Mouse (Mus musculus) CH12.LX (cell line): ENCODE data around the gene Tnfsf13.

Source experiments
- CTCF ChIP-seq, 2 experiments: IDR thresholded peaks in 1 of 2; conservative IDR thresholded peaks in 1 of 2; 2 replicates each; pipeline ENCODE4 v1.5.1; 2011 to 2012; ENCODE audit warnings: low read depth in 2 of 2, low read length in 2 of 2, improper control_type of control experiment in 1 of 2, inconsistent platforms in 1 of 2, mild to moderate bottlenecking in 1 of 2, moderate library complexity in 1 of 2
- E2F4 ChIP-seq: IDR thresholded peaks from 2 replicates; pipeline ENCODE4 v1.6.1; 2011; ENCODE audit warnings: low read depth, low read length, improper control_type of control experiment; ENCODE audit not compliant: insufficient replicate concordance
- EP300 ChIP-seq: IDR thresholded peaks from 2 replicates; pipeline ENCODE4 v1.6.1; 2011; ENCODE audit warnings: low read length, improper control_type of control experiment
- HCFC1 ChIP-seq: IDR thresholded peaks from 2 replicates; pipeline ENCODE4 v1.6.1; 2012; ENCODE audit warnings: low read depth, mild to moderate bottlenecking, inconsistent platforms, low read length, improper control_type of control experiment
- JUN ChIP-seq: IDR thresholded peaks from 2 replicates; pipeline ENCODE4 v1.6.1; 2011; ENCODE audit warnings: low read depth, mild to moderate bottlenecking, low read length, improper control_type of control experiment, moderate library complexity; ENCODE audit not compliant: insufficient read depth
- MAX ChIP-seq: IDR thresholded peaks from 2 replicates; pipeline ENCODE4 v1.6.1; 2011; ENCODE audit warnings: low read length, improper control_type of control experiment
- MAZ ChIP-seq: IDR thresholded peaks from 2 replicates; pipeline ENCODE4 v1.6.1; 2012; ENCODE audit warnings: low read depth, mild to moderate bottlenecking, inconsistent platforms, low read length, improper control_type of control experiment, moderate library complexity
- NELFE ChIP-seq: IDR thresholded peaks from 2 replicates; pipeline ENCODE4 v1.6.1; 2011; ENCODE audit warnings: low read depth, low read length, improper control_type of control experiment
- POLR2A ChIP-seq: IDR thresholded peaks from 2 replicates; pipeline ENCODE4 v1.6.1; 2011; ENCODE audit warnings: low read depth, mild to moderate bottlenecking, improper control_type of control experiment, low read length
- RCOR1 ChIP-seq: conservative IDR thresholded peaks from 2 replicates; pipeline ENCODE4 v1.6.1; 2012; ENCODE audit warnings: low read depth, mild to moderate bottlenecking, inconsistent platforms, low read length, improper control_type of control experiment
- ZC3H11A ChIP-seq: IDR thresholded peaks from 2 replicates; pipeline ENCODE4 v1.6.1; 2012; ENCODE audit warnings: low read depth, mild to moderate bottlenecking, inconsistent platforms, low read length, improper control_type of control experiment
- ZKSCAN1 ChIP-seq: IDR thresholded peaks from 2 replicates; pipeline ENCODE4 v1.6.1; 2012; ENCODE audit warnings: low read depth, inconsistent platforms, low read length, improper control_type of control experiment, borderline replicate concordance

GRCm38 (mm10) chr11:69635471-69635870 lies 50.1 kb downstream of the Tnfsf13 start:
- TF ChIP-seq EP300 (no peak), CTCF (conservative IDR thresholded peaks at IDR 0.05 in 1 of 2, IDR thresholded peaks at IDR 0.05 in 1 of 2; ENCODE audit: low read depth in 2 of 2, low read length in 2 of 2) (no peak), MAX (no peak), RCOR1 (no peak), E2F4 (no peak), POLR2A (no peak), NELFE (no peak), MAZ (no peak), ZC3H11A (no peak), JUN (no peak), HCFC1 (no peak), ZKSCAN1 (no peak)
